Mouse (Mus musculus): ENCODE data around the gene Olfr1505.

Gene Olfr1505

DNA sequence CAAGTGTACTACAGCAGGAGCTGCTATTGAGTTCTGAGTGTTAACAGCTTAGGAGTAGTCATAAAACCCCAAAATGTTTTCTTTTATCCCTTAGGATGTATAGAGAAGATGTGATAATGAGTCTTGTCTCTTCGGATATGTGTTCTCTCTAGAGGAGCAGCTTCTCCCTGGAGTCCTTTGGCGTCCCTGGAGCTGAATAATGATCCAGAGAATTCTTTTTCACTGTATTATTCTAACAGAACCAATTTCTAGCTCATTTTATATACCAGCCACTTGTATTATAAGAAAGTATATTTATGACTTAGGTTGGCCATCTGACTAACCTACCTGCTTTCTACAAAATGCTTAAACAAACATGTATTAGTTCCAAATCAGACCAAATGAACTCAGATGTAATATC, at the start of gene Olfr1505:
Gene Olfr1505 (plus strand): TSS at position 301 of the 400 bp plus-strand sequence.
- no peak for DNase-seq (ENCODE audit: low spot score)

GRCm38 (mm10) chr19:13897828-13898227, 15.5 kb upstream of the Olfr1505 start, which contains the start of gene Olfr1504:
TSS of gene Olfr1504 (minus strand) at chr19:13897928.
- no peak for DNase-seq (ENCODE audit: low spot score)
